Mouse (Mus musculus) megakaryocyte, embryonic 14.5 days (primary cell): ENCODE results near the gene Pnkd.

Experiments used
- FLI1 ChIP-seq: IDR thresholded peaks from 2 replicates; pipeline ENCODE4 v1.6.1; 2012; ENCODE audit warnings: low read length, inconsistent platforms, mixed read lengths
- GATA1 ChIP-seq: IDR thresholded peaks from 3 replicates; pipeline ENCODE4 v1.6.1; 2012; ENCODE audit warnings: mixed read lengths, low read length, inconsistent platforms, borderline replicate concordance

DNA sequence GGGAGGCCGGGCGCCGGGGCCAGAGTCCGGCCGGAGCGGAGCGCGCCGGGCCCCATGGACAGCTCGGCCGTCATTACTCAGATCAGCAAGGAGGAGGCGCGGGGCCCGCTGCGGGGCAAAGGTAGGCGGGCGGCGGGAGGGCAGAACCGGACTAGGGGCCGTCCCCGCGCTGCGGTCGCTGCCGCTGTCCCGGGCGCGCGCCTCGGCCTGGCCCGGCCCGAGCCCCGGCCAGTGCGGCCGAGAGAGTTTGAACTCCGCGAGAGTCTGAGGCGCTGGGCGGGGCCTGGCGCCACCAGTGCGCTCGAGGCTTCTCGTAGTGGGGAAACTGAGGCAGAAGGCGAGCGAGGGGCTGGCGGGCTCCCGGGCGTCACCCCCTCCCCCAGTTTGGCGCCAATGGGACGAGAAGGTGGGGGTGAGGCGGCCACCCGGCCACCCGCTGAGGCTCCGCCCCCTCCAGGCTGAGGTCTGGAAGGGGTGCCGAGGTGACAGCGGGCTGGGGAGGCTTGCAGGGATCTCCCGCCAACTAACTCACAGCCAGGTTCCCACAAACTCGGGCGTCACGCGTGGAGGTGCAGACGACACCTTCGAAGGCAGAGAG lies 107.2 kb downstream of the Pnkd start:
- TF ChIP-seq FLI1 (no peak), GATA1 (no peak)
